Mouse (Mus musculus) liver, embryonic 14.5 days (tissue): ENCODE measurements around the gene Reps2.

ENCODE experiments used
- CTCF ChIP-seq: IDR thresholded peaks from 2 replicates; pipeline ENCODE4 v1.5.1; 2016; ENCODE audit warnings: antibody characterized with exemption, low read depth, control low read depth
- EP300 ChIP-seq: IDR thresholded peaks from 2 replicates; pipeline ENCODE4 v1.6.1; 2016; ENCODE audit warnings: antibody characterized with exemption, low read depth

DNA sequence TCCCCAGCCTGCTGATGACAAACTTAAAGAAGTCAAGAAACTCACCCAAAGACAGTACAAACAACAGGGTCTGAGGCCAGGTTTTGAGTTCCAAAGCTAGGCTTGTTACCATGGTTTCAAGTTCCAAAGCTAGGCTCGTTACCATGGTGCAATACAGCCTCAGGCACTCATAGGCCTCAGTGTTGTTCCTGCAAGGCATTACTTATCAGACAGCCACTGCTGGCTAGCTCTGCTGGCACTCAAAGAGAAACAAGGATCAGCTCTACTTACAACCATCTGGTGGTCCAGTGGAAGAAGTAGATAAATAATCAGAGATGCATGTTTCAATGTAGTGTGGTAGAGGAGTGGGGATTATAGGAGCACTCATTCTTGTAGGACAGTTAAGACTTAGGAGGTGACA lies 200.5 kb downstream of the Reps2 start:
- TF ChIP-seq CTCF, result no peak
- no peak for TF ChIP-seq EP300
